Mouse (Mus musculus) bone marrow, adult 2 months (tissue): Measurements from ENCODE around the gene Hltf. TPM values are rescaled to one million over a fixed set of nuclear protein-coding genes. Genes with fewer than 3 reads are reported as not detected.

ENCODE experiments used
- H3K27ac ChIP-seq: fragments of 200-500 bp; 2 replicates; pipeline ENCODE4 v1.5.1; 2012; ENCODE audit warnings: low read depth, mild to moderate bottlenecking, control low read depth, inconsistent platforms, low read length; ENCODE audit not compliant: control insufficient read depth, poor library complexity, insufficient read depth
- H3K4me1 ChIP-seq: fragments of 200-500 bp; 2 replicates; pipeline ENCODE4 v1.6.1; 2011; ENCODE audit warnings: low read length; ENCODE audit not compliant: control insufficient read depth, insufficient read depth
- H3K4me3 ChIP-seq: fragments of 200-500 bp; replicated peaks from 2 replicates; pipeline ENCODE3; 2011; ENCODE audit warnings: mild to moderate bottlenecking, low read depth, low read length, control low read depth; ENCODE audit not compliant: control insufficient read depth
- CTCF ChIP-seq: fragments of 200-500 bp; IDR thresholded peaks from 2 replicates; pipeline ENCODE4 v1.5.1; 2011; ENCODE audit warnings: low read length, control low read depth; ENCODE audit not compliant: control insufficient read depth, insufficient read depth
- POLR2A ChIP-seq: fragments of 200-500 bp; IDR thresholded peaks from 2 replicates; pipeline ENCODE4 v1.6.1; 2011; ENCODE audit warnings: low read depth, mild to moderate bottlenecking, control low read depth, low read length, borderline replicate concordance; ENCODE audit not compliant: control insufficient read depth
- WGBS: fragments of 180-500 bp; shearing (Covaris S2); methylation state at CpG from one replicate; pipeline ENCODE4 v1.1.7; 2018; 5-methylcytosine and 5-hydroxymethylcytosine counted together
- polyA plus RNA-seq: library from polyadenylated mRNA; stranded (reverse); fragments of >200 nt; gene quantifications from 2 replicates; pipeline ENCODE4 v1.2.4, GENCODE M21; 2011; ENCODE audit warnings: low replicate concordance; ENCODE audit not compliant: missing spikeins, insufficient read depth, insufficient read length

Gene Hltf
- polyA plus RNA-seq, 1 experiment, result 17.8 TPM

- TF ChIP-seq POLR2A (no peak), CTCF (no peak)
- WGBS, result 87% methylated on average over 1 of the region's 1 CpGs
- H3K27ac ChIP-seq, result no peak overlapping the region
- no peaks in the 10 kb centered on the region for H3K4me1 ChIP-seq
- H3K4me3 ChIP-seq, result no peak overlapping the region
Measured at GRCm38 (mm10) chr3:20167487-20167886, 109.9 kb downstream of the Hltf start.

Other genes starting within 250 kb of the Hltf start
- 6.6 and 15.7 TPM in 2 replicates for gene Cp, start 100.8 kb upstream of the Hltf start, polyA plus RNA-seq
- 12.8 and 19.1 TPM in 2 replicates for gene Hps3, start 22.5 kb upstream of the Hltf start, polyA plus RNA-seq
- 11.7 and 25.4 TPM in 2 replicates for gene Gyg, start 97.5 kb downstream of the Hltf start, polyA plus RNA-seq
- gene Cpa3, start 184.4 kb downstream of the Hltf start, polyA plus RNA-seq, result 0.90 and 2.1 TPM in 2 replicates
- 0.36 and 1.1 TPM in 2 replicates for gene Cpb1, start 217.9 kb downstream of the Hltf start, polyA plus RNA-seq